Mouse (Mus musculus): ENCODE data around the gene Hoxa10. TPM values are rescaled to one million over a fixed set of nuclear protein-coding genes. Genes with fewer than 3 reads are reported as not detected.

The Hoxa10 gene
- polyA plus RNA-seq, 2 experiments from 2014 or later: not detected

DNA sequence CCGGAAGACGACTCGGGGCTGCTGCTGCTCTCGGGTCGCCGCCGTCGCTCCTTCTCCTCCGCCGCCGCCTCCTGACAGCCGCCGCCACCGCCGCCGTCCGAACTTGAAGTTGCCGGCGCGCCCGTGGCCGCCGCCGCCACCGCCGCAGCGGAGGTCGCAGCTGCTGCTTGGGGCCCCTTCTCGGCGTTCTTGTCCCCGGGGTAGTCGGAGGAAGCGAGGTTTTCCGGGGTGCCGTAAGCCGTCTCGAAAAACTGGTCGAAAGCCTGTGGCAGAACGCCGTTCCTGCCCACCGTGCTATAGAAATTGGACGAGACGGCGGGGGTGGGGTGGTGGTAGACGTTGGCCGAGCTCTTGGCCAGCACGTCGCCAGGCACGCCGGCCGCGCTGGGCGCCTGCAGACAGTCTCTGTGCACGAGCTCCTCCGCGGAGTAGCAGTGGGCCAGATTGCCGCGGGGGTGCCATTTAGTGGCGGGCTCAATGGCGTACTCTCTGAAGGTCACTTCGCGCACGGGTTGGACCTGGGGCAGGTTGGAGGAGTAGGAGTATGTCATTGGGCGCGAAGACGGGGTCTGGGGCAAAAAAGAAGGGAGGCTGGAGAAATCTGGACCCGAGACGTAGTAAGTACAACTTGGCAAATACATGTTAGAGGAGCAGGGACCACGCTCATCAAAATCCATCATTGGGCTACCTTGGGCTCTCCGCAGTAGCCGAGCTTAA, 4.5 kb upstream of the Hoxa10 start:
- ATAC-seq: no peak

GRCm38 (mm10) chr6:52244471-52245039, 3.9 kb upstream of the Hoxa10 start:
- no peak for ATAC-seq

GRCm38 (mm10) chr6:52243681-52244121, 3.0 kb upstream of the Hoxa10 start:
- ATAC-seq: no peak

DNA sequence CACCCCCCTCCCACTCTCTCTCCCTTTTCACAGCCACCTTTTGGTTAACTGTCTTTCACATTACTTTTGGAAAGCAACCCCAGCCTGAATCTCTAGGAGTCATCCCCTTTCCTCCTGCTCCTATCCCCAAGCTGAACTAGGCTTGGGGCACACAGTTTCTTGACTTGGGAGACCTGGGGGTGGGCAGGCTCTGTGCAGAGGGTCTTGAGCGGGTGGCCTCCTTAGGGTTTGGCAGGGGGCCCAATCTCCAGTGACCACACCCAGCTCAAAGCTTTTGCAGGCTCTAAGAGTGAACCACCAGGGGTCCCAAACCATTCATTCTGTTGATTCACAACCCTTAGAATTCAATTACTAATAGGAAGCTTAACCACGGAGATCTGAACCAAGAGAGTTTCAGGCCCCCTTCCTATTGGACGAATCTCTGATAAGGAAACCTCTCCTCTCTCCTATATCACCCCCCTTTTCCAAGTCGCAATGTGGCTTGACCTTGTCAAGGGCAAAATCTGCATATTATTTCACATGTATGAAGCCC, 2.2 kb upstream of the Hoxa10 start:
- ATAC-seq: no peak

DNA sequence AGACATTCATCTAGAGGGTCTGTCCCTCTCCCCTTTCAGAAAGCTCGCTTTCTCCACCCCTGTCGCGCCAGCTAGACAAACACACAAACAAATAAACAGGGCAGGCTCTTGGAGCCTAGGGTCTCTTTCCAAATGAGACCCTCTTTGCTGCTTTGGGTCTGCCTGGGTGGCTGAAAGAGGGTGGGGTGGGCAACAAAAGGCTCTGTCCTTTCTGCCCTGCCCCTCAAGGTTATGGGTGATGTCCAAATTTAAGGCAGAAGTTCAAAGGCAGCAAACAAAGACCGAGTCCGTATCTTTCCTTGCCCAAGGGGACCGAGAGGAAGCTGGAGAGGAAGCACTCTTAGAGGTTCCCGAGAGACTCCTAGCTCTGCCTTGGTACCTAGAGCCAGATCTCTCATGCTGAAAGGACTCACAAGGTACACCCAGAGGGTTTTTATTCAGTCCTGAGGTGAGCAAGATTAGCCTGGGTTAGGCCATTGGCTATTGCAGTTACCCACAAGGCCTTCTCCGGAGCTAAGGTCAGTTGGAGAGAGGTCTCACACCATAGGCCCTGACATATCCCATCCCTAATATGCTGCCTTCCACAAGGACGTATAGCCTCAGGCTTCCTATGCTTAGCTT, 457 bp upstream of the Hoxa10 start:
- no peak for ATAC-seq

- no peak for ATAC-seq
Measured at GRCm38 (mm10) chr6:52239625-52240388, 847 bp downstream of the Hoxa10 start.

GRCm38 (mm10) chr6:52238976-52239375, 1.7 kb downstream of the Hoxa10 start:
- ATAC-seq: no peak

DNA sequence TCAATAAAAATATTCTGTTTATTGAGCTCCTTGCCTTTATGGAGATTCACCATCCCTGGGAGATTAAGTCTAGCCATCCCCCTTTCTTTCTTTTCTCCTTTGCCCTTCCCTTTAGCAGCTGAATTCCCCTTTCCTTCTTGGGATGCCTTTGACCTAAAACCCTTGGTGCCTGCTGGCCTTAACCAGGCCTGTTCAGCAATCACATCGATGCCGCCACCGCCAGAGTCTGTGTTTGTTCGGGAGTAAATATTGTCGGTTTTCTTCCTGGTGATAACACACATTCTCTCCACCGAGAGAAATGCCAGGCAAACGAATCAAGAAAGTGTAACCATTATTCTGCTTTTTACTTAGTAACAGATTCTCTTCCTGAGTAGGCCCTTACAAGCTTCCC, 2.5 kb downstream of the Hoxa10 start:
- no peak for ATAC-seq

- no peak for ATAC-seq
Measured at GRCm38 (mm10) chr6:52237346-52238154, 3.1 kb downstream of the Hoxa10 start.

- ATAC-seq: no peak
Measured at GRCm38 (mm10) chr6:52236806-52237205, 3.8 kb downstream of the Hoxa10 start.

- ATAC-seq: no peak
Measured at GRCm38 (mm10) chr6:52235866-52236265, 4.8 kb downstream of the Hoxa10 start.

GRCm38 (mm10) chr6:52235267-52235666, 5.4 kb downstream of the Hoxa10 start:
- no peak for ATAC-seq

DNA sequence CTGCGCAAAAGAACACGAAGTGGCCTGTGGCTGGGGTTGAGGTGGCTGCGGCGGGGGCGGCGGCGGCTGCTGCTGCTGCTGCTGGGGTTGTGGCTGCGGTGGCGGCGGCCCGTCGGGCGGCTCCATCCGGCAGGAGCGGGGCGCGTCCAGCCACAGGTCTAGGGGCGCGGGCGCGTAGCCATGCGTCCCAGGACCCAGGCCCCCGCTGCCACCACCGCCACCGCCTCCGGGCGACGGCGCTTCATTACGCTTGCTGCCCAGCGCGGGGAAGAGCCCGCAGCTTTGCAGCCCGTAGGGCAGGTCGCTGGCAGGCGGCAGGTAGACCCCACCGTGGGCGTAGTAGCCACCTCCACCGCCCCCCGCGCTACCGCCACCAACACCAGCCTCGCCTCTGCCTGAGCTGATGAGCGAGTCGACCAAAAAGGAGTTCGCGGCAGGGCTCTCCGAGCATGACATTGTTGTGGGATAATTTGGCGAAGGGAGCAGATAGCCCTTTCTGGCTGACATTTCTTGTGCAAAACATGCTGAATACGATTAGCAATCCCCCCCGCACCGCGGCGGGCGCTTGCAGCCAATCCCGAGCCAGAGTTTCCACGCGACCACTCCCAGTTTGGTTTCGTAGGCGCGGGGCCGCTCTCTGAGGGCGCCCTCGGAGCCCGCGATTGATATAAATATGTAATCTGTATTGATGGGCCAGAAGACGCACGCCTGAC, 6.1 kb downstream of the Hoxa10 start:
- no peak for ATAC-seq

DNA sequence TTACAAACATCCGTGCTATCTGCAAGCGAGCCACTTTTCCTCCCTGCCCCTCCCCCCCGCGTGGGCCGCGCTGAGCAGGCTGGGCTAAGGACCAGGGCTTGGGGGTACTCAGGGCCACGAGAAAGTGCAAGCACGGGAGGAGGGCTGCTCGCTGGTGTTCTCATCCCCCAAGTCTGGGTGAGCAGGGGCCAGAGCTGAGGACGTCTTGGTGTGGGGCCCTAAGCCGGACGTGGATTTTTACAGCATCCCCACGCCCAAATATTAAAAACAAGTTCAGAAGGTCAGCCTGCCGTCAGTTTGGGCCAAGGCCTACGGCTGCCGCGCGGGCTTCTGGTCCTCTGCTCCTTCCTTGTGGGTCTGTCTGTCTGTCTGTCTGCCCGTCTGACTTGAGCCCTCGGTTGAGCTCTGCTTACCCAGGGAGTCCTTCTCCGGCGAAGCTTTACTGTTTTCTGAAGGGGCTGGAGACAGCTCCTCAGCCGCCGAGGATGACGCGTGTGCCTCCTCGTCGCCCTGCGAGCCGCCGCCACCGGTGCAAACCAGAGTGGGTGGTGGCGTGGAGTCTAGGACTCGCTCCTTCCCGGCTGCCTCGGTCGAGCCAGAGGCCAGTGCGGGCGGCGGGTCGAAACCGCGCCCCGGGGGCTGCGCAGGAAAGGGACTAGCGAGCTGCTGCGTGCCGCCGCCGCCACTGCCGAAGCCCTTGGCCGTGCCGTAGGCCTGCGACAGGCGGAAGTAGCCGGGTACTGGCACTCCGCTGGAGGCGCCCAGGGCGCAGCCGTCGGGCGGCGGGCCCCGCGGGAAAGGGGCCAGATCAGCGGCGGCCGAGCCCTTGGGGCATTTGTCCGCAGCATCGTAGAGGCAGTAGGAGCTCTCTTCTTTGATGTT, 6.9 kb downstream of the Hoxa10 start:
- peak; percentile 33 for ATAC-seq

DNA sequence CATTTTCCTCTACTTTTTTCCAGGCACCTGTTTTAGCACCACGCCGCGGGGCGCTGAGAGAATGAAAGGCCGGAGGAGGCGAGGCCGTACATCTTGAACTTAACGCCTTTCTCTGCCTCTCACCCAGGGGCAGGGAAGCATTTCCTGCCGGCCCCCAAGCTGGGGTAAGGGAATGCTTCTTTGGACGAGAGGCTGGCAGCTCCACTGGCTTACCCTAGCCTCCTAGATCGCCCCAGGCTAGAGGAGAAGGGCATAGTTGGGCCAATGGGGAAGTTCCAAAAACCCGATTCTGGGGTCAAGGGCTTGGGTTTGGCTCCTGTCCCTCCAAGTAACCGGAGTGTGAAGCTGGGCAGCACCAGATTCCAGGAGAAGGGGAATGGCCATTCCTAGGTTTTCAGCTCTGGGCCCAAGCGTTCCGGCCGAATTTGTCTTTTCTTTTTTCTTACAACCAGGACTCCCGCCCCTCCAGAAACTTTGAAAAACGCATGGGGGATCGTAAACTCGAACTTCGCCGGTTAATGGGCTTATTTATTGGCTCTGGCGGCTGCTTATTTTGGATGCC, 7.6 kb downstream of the Hoxa10 start:
- ATAC-seq: no peak

GRCm38 (mm10) chr6:52232568-52232965, 8.1 kb downstream of the Hoxa10 start:
- ATAC-seq: no peak

DNA sequence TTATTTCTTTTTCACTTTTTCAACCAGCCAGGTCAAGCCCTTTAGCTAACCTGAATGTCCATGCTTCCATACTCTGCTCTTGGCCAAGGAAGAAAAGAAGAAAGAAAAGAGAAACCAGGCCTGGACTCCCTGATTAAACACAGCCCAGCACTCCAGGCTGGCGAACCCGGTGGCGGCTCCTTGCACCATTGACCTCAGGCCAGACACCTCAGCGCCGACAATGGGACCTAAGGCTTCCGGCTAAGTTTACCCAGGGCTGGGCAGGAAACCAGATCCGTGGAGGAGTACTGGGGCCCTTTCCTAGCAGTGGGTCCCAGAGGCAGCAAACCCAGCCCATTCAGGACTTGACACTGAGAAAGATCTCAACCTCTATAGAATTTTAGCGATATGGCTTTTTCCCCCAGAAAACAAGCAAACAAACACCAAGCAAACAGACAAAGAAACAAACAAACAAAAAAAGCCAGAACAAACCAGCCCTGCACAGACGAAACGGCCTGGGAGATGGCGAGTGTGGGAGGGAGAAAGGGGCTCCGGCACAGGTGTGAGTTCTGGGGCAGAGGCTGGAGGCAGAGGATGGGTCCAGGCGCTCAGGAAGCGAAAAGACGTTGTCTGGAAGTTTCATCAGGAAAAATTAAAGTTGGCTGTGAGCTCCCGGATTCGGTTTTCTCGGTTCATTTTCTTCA, 8.6 kb downstream of the Hoxa10 start:
- no peak for ATAC-seq

DNA sequence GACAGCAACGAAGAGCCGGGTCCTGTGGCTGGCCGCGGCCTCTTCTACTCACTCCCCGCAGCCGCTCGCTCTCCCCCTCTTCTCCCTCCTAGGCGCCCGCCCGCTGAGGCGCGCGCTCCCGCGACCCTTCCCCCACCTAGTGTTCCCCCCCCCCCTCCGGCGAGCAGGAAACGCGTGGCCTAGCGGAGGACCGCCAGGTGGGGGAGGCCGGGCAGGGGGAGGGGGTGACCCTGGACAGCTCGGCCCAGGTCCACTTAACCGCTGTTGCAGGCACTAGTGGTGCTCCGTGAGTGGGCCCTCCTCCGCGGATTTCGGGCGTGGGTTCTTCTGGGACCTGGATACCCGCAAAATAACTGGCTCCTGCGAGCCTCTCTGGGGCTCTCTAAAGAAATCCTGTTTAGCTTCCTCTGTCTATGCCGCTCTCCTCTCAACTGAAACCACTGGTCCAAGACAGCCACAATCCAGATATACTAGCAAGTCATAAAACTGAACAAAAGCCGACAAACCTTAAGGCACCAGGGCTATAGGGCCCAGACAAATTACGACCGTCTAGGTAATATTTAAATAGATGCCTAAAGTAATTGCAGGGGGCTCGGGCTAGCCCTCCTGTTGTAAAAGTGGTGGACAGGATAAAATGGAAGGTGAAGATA, 10.0 kb downstream of the Hoxa10 start, which contains the start of gene Hoxa9:
Gene Hoxa9 (minus strand): TSS at position 574 of the 650 bp plus-strand sequence.
- no peak for ATAC-seq
